10 mouse cellular contexts compared by ENCODE assay signal in the genomic region with DNA sequence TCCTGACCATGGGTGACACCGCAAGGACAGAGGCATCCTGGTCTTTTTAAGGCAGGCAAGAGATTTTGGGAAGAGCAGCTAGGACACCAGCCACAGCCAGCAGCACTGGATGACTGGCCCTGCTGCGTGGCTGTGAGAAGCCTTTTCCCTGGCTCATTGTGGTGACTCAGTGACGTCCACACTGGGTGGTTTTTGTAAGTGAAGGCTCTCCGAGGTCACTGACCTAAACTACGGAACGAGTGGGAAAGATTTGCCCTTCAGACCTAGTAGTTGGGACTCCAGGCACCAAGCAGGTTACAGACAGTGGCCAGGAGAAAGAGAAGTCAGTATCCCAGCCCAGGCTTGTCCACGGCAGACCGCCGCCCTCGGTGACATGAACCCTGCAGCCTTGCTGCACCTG. TPM values are rescaled to one million over a fixed set of nuclear protein-coding genes. Genes with fewer than 3 reads are reported as not detected.
DNase-seq lines count a peak whose midpoint lies in the region; ATAC-seq lines count a peak whose summit lies in the region.
"Had no signal": no experiment of that assay in that cellular context is flagged by ENCODE, and none has a peak within 500 bp of the region (broad histone marks: within the 10 kb centered on the region; RNA-seq: fewer than 3 reads in every experiment).

No protein-coding gene starts in this region.

- peak; percentile 9 for DNase-seq in layer of hippocampus, adult 9-11 months
- no peak for DNase-seq in layer of hippocampus, postnatal 36 days
- peak; percentile 71 to 78 for DNase-seq in adrenal gland, postnatal 36 days
- DNase-seq in frontal cortex, adult 2 months (ENCODE audit: extremely low spot score in 1 of 2, low spot score in 1 of 2) = no peak
- DNase-seq in frontal cortex, postnatal 10 days (ENCODE audit: low spot score in 2 of 2) = no peak

- peak overlapping the region; percentile 92; the same call in 1 of the 2 replicates for H3K27ac ChIP-seq in hindbrain, embryonic 12.5 days
- peak overlapping the region; percentile 81 for H3K27ac ChIP-seq in neural tube, embryonic 13.5 days (replicated peaks)

- H3K9ac ChIP-seq in hindbrain, embryonic 12.5 days = 0 out of 2 replicates have a peak overlapping the region, but pooled peaks have one; percentile 29
- H3K9ac ChIP-seq in neural tube, embryonic 13.5 days = no peak overlapping the region

- ATAC-seq in hindbrain, embryonic 12.5 days (ENCODE audit: low FRiP score) = no peak
- ATAC-seq in neural tube, embryonic 13.5 days (ENCODE audit: low read depth) = no peak
- no peak for ATAC-seq in erythroblast, adult 5-6 weeks (replicated peaks; ENCODE audit: low FRiP score, poor library complexity, severe bottlenecking)

- no peaks in the 10 kb centered on the region for H3K9me3 ChIP-seq in hindbrain, embryonic 12.5 days (replicated peaks)
- H3K9me3 ChIP-seq in neural tube, embryonic 13.5 days = no peaks in the 10 kb centered on the region

- H3K4me2 ChIP-seq in hindbrain, embryonic 12.5 days (replicated peaks) = no peak overlapping the region
- H3K4me2 ChIP-seq in neural tube, embryonic 13.5 days = no peak overlapping the region

- no peaks in the 10 kb centered on the region for H3K27me3 ChIP-seq in hindbrain, embryonic 12.5 days
- no peaks in the 10 kb centered on the region for H3K27me3 ChIP-seq in neural tube, embryonic 13.5 days

- peaks cover 77% of the 10 kb centered on the region for H3K4me1 ChIP-seq in hindbrain, embryonic 12.5 days
- H3K4me1 ChIP-seq in neural tube, embryonic 13.5 days (replicated peaks) = peaks cover 100% of the 10 kb centered on the region

- no peaks in the 10 kb centered on the region for H3K36me3 ChIP-seq in hindbrain, embryonic 12.5 days
- peaks cover 9% of the 10 kb centered on the region; the same call in 1 of the 2 replicates for H3K36me3 ChIP-seq in neural tube, embryonic 13.5 days

- WGBS in hindbrain, embryonic 12.5 days = 75% methylated on average over 10 of the region's 10 CpGs
- 79% methylated on average over 10 of the region's 10 CpGs for WGBS in neural tube, embryonic 13.5 days

- H3K4me3 ChIP-seq in hindbrain, embryonic 12.5 days = no peak overlapping the region
- H3K4me3 ChIP-seq in neural tube, embryonic 13.5 days = no peak overlapping the region

RNA-seq across cellular contexts. Expression of a gene that starts 11.5 kb away (rescaled TPM):
- 100 to 1,000 TPM; 123 to 128 TPM for total RNA-seq in layer of hippocampus, postnatal 36 days (2021)
- total RNA-seq in adrenal gland, postnatal 36 days (2021) = 10 to 100 TPM; 23.3 to 27.9 TPM
- 96.7 and 108 TPM in 2 replicates for polyA plus RNA-seq in hindbrain, embryonic 12.5 days (2016; fragmentation: Nextera tagmentation; extraction: Ambion mirVana)
- 86.3 and 90.7 TPM in 2 replicates for polyA plus RNA-seq in neural tube, embryonic 13.5 days (2015; fragmentation: Nextera tagmentation; extraction: Ambion mirVana)
- polyA plus RNA-seq in frontal cortex, adult 2 months (2012; rRNA removed) = 90.9 and 92.7 TPM in 2 replicates
- 1.5 TPM in 1 of 2 replicates, not detected in the other for total RNA-seq in erythroblast, adult 5-6 weeks (2015; ENCODE audit: low replicate concordance)
- total RNA-seq in erythroblast, adult 5-6 weeks (2017; ENCODE audit: low replicate concordance) = 0.28 and 4.2 TPM in 2 replicates

RNA-seq across cellular contexts. Expression of a gene that starts 18.5 kb away (rescaled TPM):
- 1 to 10 TPM in 1 of 2 experiments, not detected in 1; 1.9 TPM for total RNA-seq in layer of hippocampus, postnatal 36 days (2021)
- 1 to 10 TPM; 2.6 to 3.3 TPM for total RNA-seq in adrenal gland, postnatal 36 days (2021)
- 1.8 and 2.8 TPM in 2 replicates for polyA plus RNA-seq in hindbrain, embryonic 12.5 days (2016; fragmentation: Nextera tagmentation; extraction: Ambion mirVana)
- polyA plus RNA-seq in neural tube, embryonic 13.5 days (2015; fragmentation: Nextera tagmentation; extraction: Ambion mirVana) = 2.6 and 4.0 TPM in 2 replicates
- 0.54 TPM in 1 of 2 replicates, not detected in the other for polyA plus RNA-seq in frontal cortex, adult 2 months (2012; rRNA removed)
- 5.9 TPM in 1 of 2 replicates, not detected in the other for total RNA-seq in erythroblast, adult 5-6 weeks (2015; ENCODE audit: low replicate concordance)
- total RNA-seq in erythroblast, adult 5-6 weeks (2017; ENCODE audit: low replicate concordance) = not detected in 2 replicates

RNA-seq across cellular contexts. Expression of a gene that starts 27.7 kb away (rescaled TPM):
- 1 to 10 TPM; 1.2 to 1.8 TPM for total RNA-seq in layer of hippocampus, postnatal 36 days (2021)
- total RNA-seq in adrenal gland, postnatal 36 days (2021) = 1 to 10 TPM; 3.7 to 4.3 TPM
- 0.67 and 0.72 TPM in 2 replicates for polyA plus RNA-seq in hindbrain, embryonic 12.5 days (2016; fragmentation: Nextera tagmentation; extraction: Ambion mirVana)
- 1.6 and 1.7 TPM in 2 replicates for polyA plus RNA-seq in neural tube, embryonic 13.5 days (2015; fragmentation: Nextera tagmentation; extraction: Ambion mirVana)
- polyA plus RNA-seq in frontal cortex, adult 2 months (2012; rRNA removed) = 1.3 and 1.4 TPM in 2 replicates
- total RNA-seq in erythroblast, adult 5-6 weeks (2015; ENCODE audit: low replicate concordance) = not detected in 2 replicates
- not detected in 2 replicates for total RNA-seq in erythroblast, adult 5-6 weeks (2017; ENCODE audit: low replicate concordance)

RNA-seq across cellular contexts. Expression of a gene that starts 38.8 kb away (rescaled TPM):
- not detected for total RNA-seq in layer of hippocampus, postnatal 36 days (2021)
- not detected for total RNA-seq in adrenal gland, postnatal 36 days (2021)
- not detected in 2 replicates for polyA plus RNA-seq in hindbrain, embryonic 12.5 days (2016; fragmentation: Nextera tagmentation; extraction: Ambion mirVana)
- polyA plus RNA-seq in neural tube, embryonic 13.5 days (2015; fragmentation: Nextera tagmentation; extraction: Ambion mirVana) = not detected in 2 replicates
- polyA plus RNA-seq in frontal cortex, adult 2 months (2012; rRNA removed) = 0.10 TPM in 1 of 2 replicates, not detected in the other
- not detected in 2 replicates for total RNA-seq in erythroblast, adult 5-6 weeks (2015; ENCODE audit: low replicate concordance)
- total RNA-seq in erythroblast, adult 5-6 weeks (2017; ENCODE audit: low replicate concordance) = not detected in 2 replicates
- total RNA-seq: adrenal gland, adult 18-20 months; heart, adult 8-10 months had no signal

RNA-seq across cellular contexts. Expression of a gene that starts 56.5 kb away (rescaled TPM):
- total RNA-seq in layer of hippocampus, postnatal 36 days (2021) = 10 to 100 TPM; 34.6 to 36.3 TPM
- 10 to 100 TPM; 51.1 to 56.2 TPM for total RNA-seq in adrenal gland, postnatal 36 days (2021)
- polyA plus RNA-seq in hindbrain, embryonic 12.5 days (2016; fragmentation: Nextera tagmentation; extraction: Ambion mirVana) = 52.5 and 54.3 TPM in 2 replicates
- polyA plus RNA-seq in neural tube, embryonic 13.5 days (2015; fragmentation: Nextera tagmentation; extraction: Ambion mirVana) = 52.7 and 56.2 TPM in 2 replicates
- 34.7 and 37.4 TPM in 2 replicates for polyA plus RNA-seq in frontal cortex, adult 2 months (2012; rRNA removed)
- total RNA-seq in erythroblast, adult 5-6 weeks (2015; ENCODE audit: low replicate concordance) = 8.2 and 16.9 TPM in 2 replicates
- total RNA-seq in erythroblast, adult 5-6 weeks (2017; ENCODE audit: low replicate concordance) = 3.2 and 7.5 TPM in 2 replicates

Comparison
In these comparisons a context has a peak if more than half of its experiments do, and no peak if none do; other contexts are left out.
1. DNase-seq: peak in layer of hippocampus, adult 9-11 months (single experiment) and adrenal gland, postnatal 36 days (2 of 2); none in layer of hippocampus, postnatal 36 days (0 of 2), frontal cortex, adult 2 months (0 of 2) and frontal cortex, postnatal 10 days (0 of 2).
2. RNA of a gene that starts 11.5 kb away (total RNA-seq): 123 to 128 TPM in layer of hippocampus, postnatal 36 days and 23.3 to 27.9 TPM in adrenal gland, postnatal 36 days; 0.28 to 4.2 TPM in erythroblast, adult 5-6 weeks; every median in the first group is over 4 times any median in the second.